Mouse (Mus musculus): Measurements from ENCODE around the gene Jak2.

Gene Jak2

DNA sequence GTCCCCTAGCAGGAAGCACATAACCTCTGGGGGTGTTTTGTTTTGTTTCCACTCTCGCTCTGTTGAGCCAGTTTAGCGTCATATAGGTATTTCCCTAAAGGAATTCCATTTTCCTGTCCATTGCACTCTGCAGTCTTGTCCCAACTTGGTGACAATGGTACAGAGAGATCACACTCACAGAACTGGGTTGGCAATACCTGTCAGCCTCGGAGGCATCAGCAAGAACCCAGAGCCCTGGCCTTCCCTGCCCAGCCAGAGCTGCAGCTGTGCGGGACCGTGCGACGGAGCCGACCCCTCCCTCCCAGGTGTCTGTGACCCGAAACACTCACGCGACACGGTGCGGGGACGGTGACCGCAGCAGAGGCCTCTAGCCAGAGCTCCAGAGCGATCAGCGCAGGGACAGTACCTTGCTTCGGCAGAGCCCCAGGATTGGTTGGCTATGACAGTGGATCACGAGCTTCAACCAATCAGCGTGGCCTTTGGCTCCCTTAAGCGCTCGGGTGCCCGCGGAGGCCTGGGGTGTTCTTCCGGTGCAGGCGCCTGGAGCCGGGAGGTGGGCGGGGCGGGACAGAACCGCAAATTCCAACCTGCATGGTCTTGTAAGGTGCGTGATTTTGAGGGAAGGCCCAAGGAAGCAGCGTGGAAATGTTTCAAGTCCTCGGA lies 110.0 kb downstream of the Jak2 start:
- DNase-seq (ENCODE audit: low spot score in 2 of 2), result peak; percentile 73 to 90

- no peak for DNase-seq (ENCODE audit: low spot score in 2 of 2)
Observed at GRCm38 (mm10) chr19:29362173-29362930, 110.7 kb downstream of the Jak2 start.

Data from spleen, postnatal 10 days (tissue).